Mouse (Mus musculus) ES-E14 (cell line): Measurements from ENCODE around the gene Xpnpep3. TPM values are rescaled to one million over a fixed set of nuclear protein-coding genes. Genes with fewer than 3 reads are reported as not detected.
"Not testable (repeated sequence)": the region's sequence is repeated elsewhere in the genome, so short reads cannot be mapped to it uniquely, and the experiment has no call there.

ENCODE experiments used
- DNase-seq: peaks from one replicate; pipeline ENCODE4 v3.0.0-alpha.2; 2013; ENCODE audit warnings: low read depth, low spot score
- H3K27ac ChIP-seq: 2 replicates; pipeline ENCODE4 v1.5.1; 2012; ENCODE audit warnings: low read depth, mild to moderate bottlenecking, low read length, moderate library complexity, mixed read lengths; ENCODE audit not compliant: poor library complexity, insufficient read depth, severe bottlenecking
- H3K36me3 ChIP-seq: 2 replicates; pipeline ENCODE4 v1.6.1; 2012; ENCODE audit warnings: mild to moderate bottlenecking, low read length, moderate library complexity, mixed read lengths; ENCODE audit not compliant: control insufficient read depth, poor library complexity, insufficient read depth, severe bottlenecking
- H3K4me1 ChIP-seq, 2 experiments: fragments of 150-350 bp in 1 of 2; sonication (generic) in 1 of 2; 2 replicates each; pipeline ENCODE4 v1.6.1; 2012; ENCODE audit warnings: low read length in 2 of 2, mild to moderate bottlenecking in 1 of 2, mixed read lengths in 1 of 2; ENCODE audit not compliant: control insufficient read depth in 2 of 2, insufficient read depth in 2 of 2, poor library complexity in 1 of 2
- H3K4me3 ChIP-seq, 2 experiments: fragments of 150-350 bp in 1 of 2; sonication (generic) in 1 of 2; 2 replicates each; pipeline ENCODE4 v1.5.1; 2012; ENCODE audit warnings: low read length in 2 of 2, low read depth in 1 of 2, mild to moderate bottlenecking in 1 of 2, mixed read lengths in 1 of 2; ENCODE audit not compliant: insufficient read depth in 1 of 2, poor library complexity in 1 of 2, severe bottlenecking in 1 of 2
- H3K9ac ChIP-seq: 2 replicates; pipeline ENCODE4 v1.6.1; 2012; ENCODE audit warnings: low read depth, mild to moderate bottlenecking, low read length, mixed read lengths; ENCODE audit not compliant: poor library complexity, insufficient read depth, severe bottlenecking
- H3K9me3 ChIP-seq: fragments of 150-350 bp; sonication (generic); 2 replicates; pipeline ENCODE4 v1.6.1; 2012; ENCODE audit warnings: low read depth, mild to moderate bottlenecking, low read length; ENCODE audit not compliant: control insufficient read depth, insufficient read depth
- CHD2 ChIP-seq: IDR thresholded peaks from 2 replicates; pipeline ENCODE4 v1.6.1; 2014; ENCODE audit warnings: mild to moderate bottlenecking, low read depth, low read length, inconsistent platforms
- HCFC1 ChIP-seq: IDR thresholded peaks from 2 replicates; pipeline ENCODE4 v1.6.1; 2012; ENCODE audit warnings: low read length, inconsistent platforms, borderline replicate concordance; ENCODE audit not compliant: insufficient read depth
- MAFK ChIP-seq: IDR thresholded peaks from 2 replicates; pipeline ENCODE4 v1.6.1; 2014; ENCODE audit warnings: mild to moderate bottlenecking, low read depth, low read length, inconsistent platforms; ENCODE audit not compliant: insufficient read depth
- ZC3H11A ChIP-seq: IDR thresholded peaks from 2 replicates; pipeline ENCODE4 v1.6.1; 2012; ENCODE audit warnings: low read depth, mild to moderate bottlenecking, inconsistent platforms, low read length, borderline replicate concordance
- ZNF384 ChIP-seq: IDR thresholded peaks from 2 replicates; pipeline ENCODE4 v1.6.1; 2012; ENCODE audit warnings: low read depth, low read length, inconsistent platforms
- in situ Hi-C, 2 experiments: fragments of 600-800 bp; cut with MboI; formaldehyde crosslinking; loops; one replicate each; pipeline ENCODE4 v1.15.1; 2025; ENCODE audit warnings: low sequenced_read_pairs in 2 of 2, inconsistent platforms in 1 of 2; ENCODE audit not compliant: unreplicated experiment in 2 of 2
- total RNA-seq: library from RNA; depleted of rRNA; stranded (reverse); fragments of 300-350 nt; gene quantifications from 2 replicates; pipeline ENCODE4 v1.2.3, GENCODE M21; 2012

Gene Xpnpep3
- total RNA-seq, 1 experiment = 16.4 TPM

DNA sequence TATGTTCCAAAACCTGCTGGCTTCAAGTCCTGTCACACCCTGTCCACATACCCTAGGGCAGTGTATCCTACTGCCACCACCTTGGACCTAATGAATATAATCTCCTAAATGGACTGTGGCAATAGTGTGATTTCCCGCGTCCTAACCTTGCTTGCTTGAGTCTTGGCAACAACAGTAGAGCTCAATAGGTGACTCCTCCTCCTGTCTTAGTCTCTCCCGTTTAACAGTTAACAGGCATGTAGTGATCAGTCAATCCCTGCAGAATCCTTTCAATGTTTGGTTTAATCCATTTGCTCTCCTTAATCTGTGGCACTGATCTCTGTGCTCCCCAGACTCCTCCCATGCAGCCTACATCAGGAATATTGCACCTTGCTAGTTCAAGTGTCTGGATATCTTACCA, 5.1 kb downstream of the Xpnpep3 start:
- Histone ChIP-seq H3K27ac (no peak overlapping the region), H3K4me1 (no peaks in the 10 kb centered on the region), H3K36me3 (0 out of 2 replicates have a peak, but pooled peaks cover 3% of the 10 kb centered on the region), H3K9me3 (no peaks in the 10 kb centered on the region), H3K9ac (no peak overlapping the region), H3K4me3 (no peak overlapping the region)
- TF ChIP-seq CHD2 (no peak), ZC3H11A (no peak), ZNF384 (no peak), HCFC1 (no peak), MAFK (no peak)
- DNase-seq = no peak
- in situ Hi-C loops = no loop called here

DNA sequence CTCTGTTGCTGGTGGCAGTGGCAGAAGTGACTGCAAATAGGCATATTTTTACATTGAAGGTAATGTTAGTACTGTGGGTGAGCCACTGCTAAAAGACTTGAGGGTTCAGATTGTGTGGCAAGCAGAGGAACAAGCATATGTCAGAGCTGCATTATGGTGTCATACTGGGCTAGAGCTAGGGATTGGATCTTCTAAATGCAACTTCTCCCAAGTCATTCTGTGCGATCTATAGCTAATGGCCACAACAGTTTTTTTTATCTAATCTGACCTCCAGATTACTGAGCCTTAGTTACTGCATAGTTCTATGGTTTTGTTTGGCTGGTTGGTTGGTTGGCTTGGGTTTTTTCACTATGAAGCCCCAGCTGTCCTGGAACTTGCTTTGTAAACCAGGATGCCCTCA, 8.3 kb downstream of the Xpnpep3 start, which contains the start of gene Dnajb7:
Dnajb7 (minus strand) TSS at position 101 of the 400 bp plus-strand sequence.
- TF ChIP-seq CHD2 = no peak
- TF ChIP-seq ZNF384 = no peak
- no peak for TF ChIP-seq HCFC1
- TF ChIP-seq ZC3H11A = no peak
- TF ChIP-seq MAFK = no peak
- in situ Hi-C loops = no loop called here

DNA sequence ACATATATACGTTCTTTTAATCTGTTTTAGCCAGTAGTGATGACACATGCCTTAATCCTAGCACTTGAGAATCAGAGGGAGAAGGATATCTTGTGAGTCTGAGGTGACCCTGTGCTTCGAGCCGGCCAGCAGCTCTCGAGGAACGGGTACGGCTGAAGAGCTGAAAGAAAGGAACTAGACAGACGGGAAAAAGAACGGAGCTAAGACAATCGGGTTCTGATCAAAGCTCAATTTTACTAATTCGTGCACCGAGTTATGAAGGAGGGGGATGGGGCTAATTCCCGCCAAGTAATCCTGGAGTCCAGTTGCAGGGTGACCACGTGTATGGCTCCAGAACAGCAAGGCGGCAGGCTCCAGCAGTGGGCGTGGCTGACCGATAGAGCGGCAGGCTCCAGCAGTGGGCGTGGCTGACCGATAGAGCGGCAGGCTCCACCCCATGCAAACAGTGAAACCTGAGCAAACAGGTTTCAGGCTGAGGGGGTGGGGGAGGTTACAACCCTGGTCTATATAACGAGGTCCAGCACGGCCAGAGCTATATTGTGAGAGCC, 16.9 kb downstream of the Xpnpep3 start:
- TF ChIP-seq HCFC1 = 0 out of 2 replicates have a peak, but pooled peaks have one; percentile 50
- H3K9me3 ChIP-seq, H3K4me1 ChIP-seq, H3K36me3 ChIP-seq, in situ Hi-C loops: not testable (repeated sequence)
- Histone ChIP-seq H3K27ac (peak overlapping the region; percentile 49; the same call in 1 of the 2 replicates), H3K9ac (peak overlapping the region; percentile 74), H3K4me3 (peak overlapping the region; percentile 3 to 35; a peak in 2 of 4 replicates)
- peak; percentile 50 for DNase-seq

More for the DNA sequence above, 8.3 kb downstream of the Xpnpep3 start, which contains the start of gene Dnajb7:
- no peak within 1 kb of the TSS for H3K9ac ChIP-seq
- no peaks in the 10 kb centered on the region for H3K9me3 ChIP-seq
- no peak within 1 kb of the TSS for H3K4me3 ChIP-seq
- no peaks in the 10 kb centered on the region for H3K4me1 ChIP-seq
- 0 out of 2 replicates have a peak, but pooled peaks cover 3% of the 10 kb centered on the region for H3K36me3 ChIP-seq
- no peak within 1 kb of the TSS for H3K27ac ChIP-seq
- no peak for DNase-seq

DNA sequence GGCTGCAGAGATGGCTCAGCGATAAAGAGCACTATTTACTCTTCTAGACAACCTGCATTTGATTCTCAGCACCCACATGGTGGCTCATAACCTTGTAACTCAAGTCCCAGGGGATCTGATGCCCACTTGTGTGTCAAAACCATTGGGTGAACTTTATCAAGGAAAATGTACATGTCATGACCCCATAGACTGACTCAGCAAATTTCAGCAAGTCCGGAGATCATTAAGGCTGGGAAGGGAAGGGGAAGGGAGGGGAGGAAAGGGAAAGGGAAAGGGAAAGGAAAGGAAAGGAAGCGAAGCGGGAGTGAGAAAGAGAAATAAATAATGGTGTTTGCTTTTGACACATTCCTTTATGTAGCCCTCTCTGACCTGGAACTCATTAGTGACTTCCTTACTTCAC, 18.1 kb downstream of the Xpnpep3 start:
- DNase-seq = no peak
- in situ Hi-C loops = no loop called here
- no peak for TF ChIP-seq HCFC1
- TF ChIP-seq MAFK = peak; percentile 89
- H3K9me3 ChIP-seq = no peaks in the 10 kb centered on the region
- H3K4me3 ChIP-seq = no peak overlapping the region
- peaks cover 4 to 5% of the 10 kb centered on the region in 2 experiments; a peak in 1 of 4 replicates for H3K4me1 ChIP-seq
- H3K9ac ChIP-seq = no peak overlapping the region
- no peak overlapping the region for H3K27ac ChIP-seq
- H3K36me3 ChIP-seq = peaks cover 2% of the 10 kb centered on the region; the same call in 1 of the 2 replicates

DNA sequence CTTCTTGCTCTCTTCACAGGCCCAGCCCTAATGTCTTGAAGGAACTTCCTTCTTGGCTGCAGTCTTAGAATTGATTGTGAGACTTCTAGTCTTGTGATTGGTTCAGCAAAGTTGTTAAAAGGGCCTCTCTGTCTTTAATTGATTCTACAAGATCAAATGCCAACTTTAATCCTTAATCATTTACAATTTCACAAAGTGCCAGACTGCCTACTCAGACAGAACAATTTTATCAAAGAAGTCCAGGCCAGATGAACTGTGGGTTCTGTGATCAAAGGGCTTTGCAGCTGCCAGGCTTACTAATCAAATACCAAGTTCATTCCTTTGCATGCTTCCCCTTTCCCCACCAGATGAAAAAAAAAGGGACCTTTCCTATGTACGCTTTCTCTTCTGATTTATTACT, 21.5 kb downstream of the Xpnpep3 start:
- H3K4me1 ChIP-seq = peaks cover 5 to 8% of the 10 kb centered on the region in 2 experiments; a peak in 2 of 4 replicates
- no peaks in the 10 kb centered on the region for H3K9me3 ChIP-seq
- in situ Hi-C loops = no loop called here
- no peak overlapping the region for H3K4me3 ChIP-seq
- H3K36me3 ChIP-seq = peaks cover 2% of the 10 kb centered on the region; the same call in 1 of the 2 replicates
- H3K9ac ChIP-seq = no peak overlapping the region
- TF ChIP-seq ZC3H11A (no peak), CHD2 (no peak), MAFK (no peak), HCFC1 (no peak), ZNF384 (no peak)
- no peak overlapping the region for H3K27ac ChIP-seq
- no peak for DNase-seq
